Mouse (Mus musculus) limb, embryonic 15.5 days (tissue): Measurements from ENCODE around the gene Hsd3b1. TPM values are rescaled to one million over a fixed set of nuclear protein-coding genes. Genes with fewer than 3 reads are reported as not detected.

Source experiments
- ATAC-seq: fragments of 200-750 bp; cut with Nextera tagmentation; 2 replicates; pipeline ENCODE4 v1.8.0; 2017; ENCODE audit warnings: low read depth, moderate TSS enrichment; ENCODE audit not compliant: insufficient number of reproducible peaks, low FRiP score, low TSS enrichment
- H3K27ac ChIP-seq: fragments of 300-500 bp; sonication (generic); 2 replicates; pipeline ENCODE4 v1.5.1; 2015; ENCODE audit warnings: moderate library complexity, mild to moderate bottlenecking, inconsistent platforms
- H3K27me3 ChIP-seq: fragments of 300-500 bp; sonication (generic); 2 replicates; pipeline ENCODE4 v1.6.1; 2015; ENCODE audit warnings: inconsistent platforms
- H3K36me3 ChIP-seq: fragments of 300-500 bp; sonication (generic); 2 replicates; pipeline ENCODE4 v1.6.1; 2015; ENCODE audit warnings: inconsistent platforms
- H3K4me1 ChIP-seq: fragments of 300-500 bp; sonication (generic); 2 replicates; pipeline ENCODE4 v1.6.1; 2015; ENCODE audit warnings: inconsistent platforms
- H3K4me2 ChIP-seq: fragments of 300-500 bp; sonication (generic); 2 replicates; pipeline ENCODE4 v1.6.1; 2015; ENCODE audit warnings: mild to moderate bottlenecking, inconsistent platforms
- H3K4me3 ChIP-seq: fragments of 300-500 bp; sonication (generic); 2 replicates; pipeline ENCODE4 v1.5.1; 2015; ENCODE audit warnings: mild to moderate bottlenecking, inconsistent platforms
- H3K9ac ChIP-seq: fragments of 300-500 bp; sonication (generic); 2 replicates; pipeline ENCODE4 v1.6.1; 2015; ENCODE audit warnings: inconsistent platforms
- H3K9me3 ChIP-seq: fragments of 300-500 bp; sonication (generic); 2 replicates; pipeline ENCODE4 v1.6.1; 2016; ENCODE audit warnings: inconsistent platforms
- WGBS: fragments of 180-500 bp; shearing (Covaris S2); methylation state at CpG from one replicate; pipeline ENCODE4 v1.1.7; 2015; 5-methylcytosine and 5-hydroxymethylcytosine counted together
- polyA plus RNA-seq: library from polyadenylated mRNA; unstranded; fragments of >200 nt; fragmentation: Nextera tagmentation; extraction: Ambion mirVana; gene quantifications from 2 replicates; pipeline ENCODE4 v1.2.1, GENCODE M21; 2015

Gene Hsd3b1
- not detected in 2 replicates for polyA plus RNA-seq

GRCm38 (mm10) chr3:98859576-98859975 is at the start of gene Hsd3b1:
Hsd3b1 (minus strand) TSS chr3:98859794.
- 85% methylated on average over 3 of the region's 3 CpGs for WGBS
- H3K4me3 ChIP-seq, result no peak within 1 kb of the TSS
- H3K4me2 ChIP-seq, result no peak within 1 kb of the TSS
- no peaks in the 10 kb centered on the region for H3K36me3 ChIP-seq
- no peaks in the 10 kb centered on the region for H3K27me3 ChIP-seq
- no peak within 1 kb of the TSS for H3K27ac ChIP-seq
- H3K9me3 ChIP-seq, result no peaks in the 10 kb centered on the region
- no peak for ATAC-seq
- no peak within 1 kb of the TSS for H3K9ac ChIP-seq
- no peaks in the 10 kb centered on the region for H3K4me1 ChIP-seq

GRCm38 (mm10) chr3:98897606-98898005 is 38.0 kb upstream of the Hsd3b1 start:
- no peak overlapping the region for H3K9ac ChIP-seq
- no peaks in the 10 kb centered on the region for H3K36me3 ChIP-seq
- ATAC-seq, result no peak
- H3K27ac ChIP-seq, result no peak overlapping the region
- H3K4me3 ChIP-seq, result no peak overlapping the region
- no peak overlapping the region for H3K4me2 ChIP-seq
- H3K27me3 ChIP-seq, result no peaks in the 10 kb centered on the region
- H3K4me1 ChIP-seq, result no peaks in the 10 kb centered on the region
- no peaks in the 10 kb centered on the region for H3K9me3 ChIP-seq
- 72% methylated on average over 2 of the region's 2 CpGs for WGBS

- H3K27me3 ChIP-seq, result no peaks in the 10 kb centered on the region
- 38% methylated on average over 10 of the region's 10 CpGs for WGBS
- no peak overlapping the region for H3K27ac ChIP-seq
- no peaks in the 10 kb centered on the region for H3K36me3 ChIP-seq
- H3K9me3 ChIP-seq, result no peaks in the 10 kb centered on the region
- no peak overlapping the region for H3K9ac ChIP-seq
- no peak overlapping the region for H3K4me3 ChIP-seq
- ATAC-seq, result no peak
- H3K4me1 ChIP-seq, result no peaks in the 10 kb centered on the region
- 0 out of 2 replicates have a peak overlapping the region, but pooled peaks have one; percentile 12 for H3K4me2 ChIP-seq
Observed at GRCm38 (mm10) chr3:98895071-98895601, 35.5 kb upstream of the Hsd3b1 start.

GRCm38 (mm10) chr3:98893057-98893772 is 33.6 kb upstream of the Hsd3b1 start, which contains the start of gene Hao2:
Hao2 (minus strand) TSS chr3:98893239.
- H3K36me3 ChIP-seq, result no peaks in the 10 kb centered on the region
- H3K4me1 ChIP-seq, result no peaks in the 10 kb centered on the region
- no peaks in the 10 kb centered on the region for H3K27me3 ChIP-seq
- no peak within 1 kb of the TSS for H3K9ac ChIP-seq
- no peak within 1 kb of the TSS for H3K4me3 ChIP-seq
- ATAC-seq, result no peak
- no peaks in the 10 kb centered on the region for H3K9me3 ChIP-seq
- H3K4me2 ChIP-seq, result no peak within 1 kb of the TSS
- no peak within 1 kb of the TSS for H3K27ac ChIP-seq
- WGBS, result 69% methylated on average over 3 of the region's 3 CpGs

GRCm38 (mm10) chr3:98890430-98890829 is 30.8 kb upstream of the Hsd3b1 start:
- Histone ChIP-seq H3K27ac (no peak overlapping the region), H3K9me3 (no peaks in the 10 kb centered on the region), H3K4me1 (no peaks in the 10 kb centered on the region), H3K4me3 (no peak overlapping the region), H3K9ac (no peak overlapping the region), H3K36me3 (no peaks in the 10 kb centered on the region), H3K27me3 (no peaks in the 10 kb centered on the region), H3K4me2 (no peak overlapping the region)
- WGBS, result 92% methylated on average over 4 of the region's 4 CpGs
- no peak for ATAC-seq

GRCm38 (mm10) chr3:98888206-98888605 is 28.6 kb upstream of the Hsd3b1 start:
- H3K27ac ChIP-seq, result no peak overlapping the region
- H3K4me2 ChIP-seq, result no peak overlapping the region
- WGBS, result 70% methylated on average over 2 of the region's 2 CpGs
- H3K9me3 ChIP-seq, result no peaks in the 10 kb centered on the region
- no peak overlapping the region for H3K9ac ChIP-seq
- H3K4me3 ChIP-seq, result no peak overlapping the region
- H3K27me3 ChIP-seq, result no peaks in the 10 kb centered on the region
- ATAC-seq, result no peak
- H3K36me3 ChIP-seq, result no peaks in the 10 kb centered on the region
- no peaks in the 10 kb centered on the region for H3K4me1 ChIP-seq

- no peak overlapping the region for H3K9ac ChIP-seq
- H3K27ac ChIP-seq, result no peak overlapping the region
- no peak overlapping the region for H3K4me2 ChIP-seq
- no peaks in the 10 kb centered on the region for H3K27me3 ChIP-seq
- H3K36me3 ChIP-seq, result no peaks in the 10 kb centered on the region
- no peaks in the 10 kb centered on the region for H3K9me3 ChIP-seq
- no peak for ATAC-seq
- 87% methylated on average over 2 of the region's 2 CpGs for WGBS
- no peak overlapping the region for H3K4me3 ChIP-seq
- H3K4me1 ChIP-seq, result no peaks in the 10 kb centered on the region
Observed at GRCm38 (mm10) chr3:98880831-98881230, 21.2 kb upstream of the Hsd3b1 start.

- Histone ChIP-seq H3K27me3 (no peaks in the 10 kb centered on the region), H3K36me3 (no peaks in the 10 kb centered on the region), H3K4me3 (no peak overlapping the region), H3K27ac (no peak overlapping the region), H3K4me2 (no peak overlapping the region), H3K4me1 (no peaks in the 10 kb centered on the region), H3K9me3 (no peaks in the 10 kb centered on the region), H3K9ac (no peak overlapping the region)
- ATAC-seq, result no peak
- 75% methylated on average over 6 of the region's 6 CpGs for WGBS
Observed at GRCm38 (mm10) chr3:98880216-98880615, 20.6 kb upstream of the Hsd3b1 start.

GRCm38 (mm10) chr3:98868219-98868618 is 8.6 kb upstream of the Hsd3b1 start:
- Histone ChIP-seq H3K4me2 (no peak overlapping the region), H3K27ac (no peak overlapping the region), H3K4me3 (no peak overlapping the region), H3K27me3 (no peaks in the 10 kb centered on the region), H3K9ac (no peak overlapping the region), H3K36me3 (no peaks in the 10 kb centered on the region), H3K9me3 (no peaks in the 10 kb centered on the region), H3K4me1 (no peaks in the 10 kb centered on the region)
- 86% methylated on average over 2 of the region's 2 CpGs for WGBS
- ATAC-seq, result no peak

- Histone ChIP-seq H3K9me3 (no peaks in the 10 kb centered on the region), H3K27ac (no peak overlapping the region), H3K4me2 (no peak overlapping the region), H3K36me3 (no peaks in the 10 kb centered on the region), H3K4me3 (no peak overlapping the region), H3K4me1 (no peaks in the 10 kb centered on the region), H3K27me3 (no peaks in the 10 kb centered on the region), H3K9ac (no peak overlapping the region)
- 92% methylated on average over 1 of the region's 1 CpGs for WGBS
- no peak for ATAC-seq
Observed at GRCm38 (mm10) chr3:98862800-98863199, 3.2 kb upstream of the Hsd3b1 start.

GRCm38 (mm10) chr3:98858051-98858450 is 1.5 kb downstream of the Hsd3b1 start:
- no peaks in the 10 kb centered on the region for H3K36me3 ChIP-seq
- H3K4me1 ChIP-seq, result no peaks in the 10 kb centered on the region
- H3K9ac ChIP-seq, result no peak overlapping the region
- H3K9me3 ChIP-seq, result no peaks in the 10 kb centered on the region
- 89% methylated on average over 2 of the region's 2 CpGs for WGBS
- no peak overlapping the region for H3K27ac ChIP-seq
- H3K4me2 ChIP-seq, result no peak overlapping the region
- no peak overlapping the region for H3K4me3 ChIP-seq
- H3K27me3 ChIP-seq, result no peaks in the 10 kb centered on the region
- ATAC-seq, result no peak

- Histone ChIP-seq H3K36me3 (no peaks in the 10 kb centered on the region), H3K9me3 (no peaks in the 10 kb centered on the region), H3K27me3 (no peaks in the 10 kb centered on the region), H3K27ac (no peak overlapping the region), H3K4me3 (no peak overlapping the region), H3K9ac (no peak overlapping the region), H3K4me1 (no peaks in the 10 kb centered on the region), H3K4me2 (no peak overlapping the region)
- no peak for ATAC-seq
- 75% methylated on average over 1 of the region's 1 CpGs for WGBS
Observed at GRCm38 (mm10) chr3:98856892-98857291, 2.7 kb downstream of the Hsd3b1 start.
